In the genomic region with DNA sequence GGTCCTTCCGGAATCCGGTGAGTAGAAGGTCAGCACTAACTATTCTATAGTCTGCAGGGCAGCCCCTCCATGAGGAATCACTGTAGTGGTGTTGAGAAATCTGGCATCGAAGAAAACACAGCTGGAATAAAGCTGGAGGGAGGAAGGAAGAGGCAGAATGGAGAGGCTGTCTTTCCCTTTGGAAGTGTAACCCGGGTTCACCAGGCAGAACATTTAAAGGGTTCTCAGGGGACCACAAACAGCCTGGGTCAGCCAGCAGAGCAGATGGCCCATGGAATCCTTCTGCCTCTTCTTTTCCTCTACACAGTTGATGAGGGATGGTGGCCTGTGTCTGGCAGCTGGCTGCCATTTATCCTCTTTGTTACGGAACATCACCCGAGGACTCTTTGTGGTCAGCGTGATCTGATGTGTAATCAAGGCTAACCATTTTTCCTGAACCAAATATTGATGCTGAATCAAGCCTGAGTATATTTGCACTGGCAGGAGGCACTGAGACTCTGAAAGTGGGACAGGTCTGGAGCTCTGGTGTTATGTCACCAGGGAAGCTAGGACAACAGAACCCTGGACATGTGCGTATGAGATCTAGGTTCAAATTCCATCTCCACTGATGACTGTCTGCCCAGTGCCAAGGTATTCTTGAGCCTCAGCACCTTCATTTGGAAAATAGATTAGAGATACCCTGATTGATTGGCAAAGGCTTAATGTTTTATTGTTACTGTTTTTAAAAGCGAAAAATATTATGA, we compare ENCODE assay signal across 16 mouse cellular contexts. TPM values are rescaled to one million over a fixed set of nuclear protein-coding genes. Genes with fewer than 3 reads are reported as not detected.
A peak's percentile ranks its signal among the peaks of the same experiment; 100 is the strongest.
DNase-seq lines count a peak whose midpoint lies in the region; ATAC-seq lines count a peak whose summit lies in the region.
"Had no signal": no experiment of that assay in that cellular context is flagged by ENCODE, and none has a peak within 500 bp of the region (broad histone marks: within the 10 kb centered on the region; RNA-seq: fewer than 3 reads in every experiment).

No protein-coding gene starts in this region.

- H3K36me3 ChIP-seq in embryonic facial prominence, embryonic 14.5 days (ENCODE audit: control insufficient read depth, insufficient read depth, low read length): no peaks in the 10 kb centered on the region
- H3K36me3 ChIP-seq in embryonic facial prominence, embryonic 10.5 days (replicated peaks): no peaks in the 10 kb centered on the region
- H3K36me3 ChIP-seq in lung, embryonic 16.5 days (ENCODE audit: control insufficient read depth, insufficient read depth, low read length): no peaks in the 10 kb centered on the region
- no peaks in the 10 kb centered on the region for H3K36me3 ChIP-seq in neural tube, embryonic 13.5 days
- H3K36me3 ChIP-seq in midbrain, embryonic 13.5 days: no peaks in the 10 kb centered on the region
- H3K36me3 ChIP-seq in midbrain, embryonic 14.5 days (ENCODE audit: control insufficient read depth, insufficient read depth, low read length): no peaks in the 10 kb centered on the region

- no peak overlapping the region for H3K27ac ChIP-seq in embryonic facial prominence, embryonic 14.5 days (replicated peaks; ENCODE audit: low read depth, low read length)
- H3K27ac ChIP-seq in embryonic facial prominence, embryonic 10.5 days (replicated peaks): no peak overlapping the region
- H3K27ac ChIP-seq in lung, embryonic 16.5 days (ENCODE audit: low read length): no peak overlapping the region
- H3K27ac ChIP-seq in neural tube, embryonic 13.5 days (replicated peaks): no peak overlapping the region
- H3K27ac ChIP-seq in midbrain, embryonic 13.5 days: no peak overlapping the region
- no peak overlapping the region for H3K27ac ChIP-seq in midbrain, embryonic 14.5 days (replicated peaks; ENCODE audit: low read depth, low read length)

- no peak overlapping the region for H3K9ac ChIP-seq in embryonic facial prominence, embryonic 14.5 days (ENCODE audit: low read depth, low read length)
- H3K9ac ChIP-seq in lung, embryonic 16.5 days (ENCODE audit: low read length): no peak overlapping the region
- H3K9ac ChIP-seq in neural tube, embryonic 13.5 days: no peak overlapping the region
- H3K9ac ChIP-seq in midbrain, embryonic 13.5 days (replicated peaks): no peak overlapping the region
- no peak overlapping the region for H3K9ac ChIP-seq in midbrain, embryonic 14.5 days (replicated peaks; ENCODE audit: low read length)

- H3K27me3 ChIP-seq in embryonic facial prominence, embryonic 14.5 days (replicated peaks; ENCODE audit: control insufficient read depth, insufficient read depth, low read length): no peaks in the 10 kb centered on the region
- no peaks in the 10 kb centered on the region for H3K27me3 ChIP-seq in embryonic facial prominence, embryonic 10.5 days (replicated peaks; ENCODE audit: low read depth, poor library complexity, severe bottlenecking)
- no peaks in the 10 kb centered on the region for H3K27me3 ChIP-seq in lung, embryonic 16.5 days (ENCODE audit: control insufficient read depth, insufficient read depth, low read depth, low read length)
- H3K27me3 ChIP-seq in neural tube, embryonic 13.5 days: no peaks in the 10 kb centered on the region
- no peaks in the 10 kb centered on the region for H3K27me3 ChIP-seq in midbrain, embryonic 13.5 days
- no peaks in the 10 kb centered on the region for H3K27me3 ChIP-seq in midbrain, embryonic 14.5 days (ENCODE audit: control insufficient read depth, insufficient read depth, low read length)

- H3K4me3 ChIP-seq in embryonic facial prominence, embryonic 14.5 days (ENCODE audit: low read depth, low read length): no peak overlapping the region
- H3K4me3 ChIP-seq in embryonic facial prominence, embryonic 10.5 days: no peak overlapping the region
- H3K4me3 ChIP-seq in lung, embryonic 16.5 days (ENCODE audit: low read length): no peak overlapping the region
- H3K4me3 ChIP-seq in neural tube, embryonic 13.5 days: no peak overlapping the region
- H3K4me3 ChIP-seq in midbrain, embryonic 13.5 days (replicated peaks): no peak overlapping the region
- no peak overlapping the region for H3K4me3 ChIP-seq in midbrain, embryonic 14.5 days (replicated peaks; ENCODE audit: low read depth, low read length)

- peak; percentile 23 for DNase-seq in embryonic facial prominence, embryonic 14.5 days (ENCODE audit: low spot score)
- DNase-seq in embryonic facial prominence, embryonic 10.5 days (ENCODE audit: low spot score): no peak
- no peak for DNase-seq in lung, adult 18-20 months
- peak; percentile 8 to 19 for DNase-seq in heart, postnatal 36 days
- DNase-seq in midbrain, embryonic 14.5 days: no peak

- H3K4me2 ChIP-seq in embryonic facial prominence, embryonic 14.5 days (ENCODE audit: low read depth, low read length): no peak overlapping the region
- H3K4me2 ChIP-seq in lung, embryonic 16.5 days (ENCODE audit: low read depth, low read length): no peak overlapping the region
- H3K4me2 ChIP-seq in neural tube, embryonic 13.5 days: no peak overlapping the region
- no peak overlapping the region for H3K4me2 ChIP-seq in midbrain, embryonic 13.5 days (replicated peaks)
- H3K4me2 ChIP-seq in midbrain, embryonic 14.5 days (ENCODE audit: low read length): no peak overlapping the region

- H3K4me1 ChIP-seq in embryonic facial prominence, embryonic 14.5 days (ENCODE audit: control insufficient read depth, insufficient read depth, low read length): no peaks in the 10 kb centered on the region
- H3K4me1 ChIP-seq in embryonic facial prominence, embryonic 10.5 days: no peaks in the 10 kb centered on the region
- H3K4me1 ChIP-seq in lung, embryonic 16.5 days (replicated peaks; ENCODE audit: control insufficient read depth, insufficient read depth, low read length): no peaks in the 10 kb centered on the region
- H3K4me1 ChIP-seq in neural tube, embryonic 13.5 days (replicated peaks): peaks cover 10% of the 10 kb centered on the region; the same call in 1 of the 2 replicates
- no peaks in the 10 kb centered on the region for H3K4me1 ChIP-seq in midbrain, embryonic 13.5 days (replicated peaks)
- no peaks in the 10 kb centered on the region for H3K4me1 ChIP-seq in midbrain, embryonic 14.5 days (ENCODE audit: control insufficient read depth, insufficient read depth, low read length)

- 69% methylated on average over 9 of the region's 9 CpGs for WGBS in embryonic facial prominence, embryonic 14.5 days
- 83% methylated on average over 9 of the region's 9 CpGs for WGBS in embryonic facial prominence, embryonic 10.5 days
- 64% methylated on average over 9 of the region's 9 CpGs for WGBS in lung, embryonic 16.5 days
- 61% methylated on average over 9 of the region's 9 CpGs for WGBS in neural tube, embryonic 13.5 days
- WGBS in midbrain, embryonic 13.5 days: 76% methylated on average over 9 of the region's 9 CpGs
- WGBS in midbrain, embryonic 14.5 days: 75% methylated on average over 9 of the region's 9 CpGs

- H3K9me3 ChIP-seq in embryonic facial prominence, embryonic 14.5 days (ENCODE audit: control insufficient read depth, low read length): no peaks in the 10 kb centered on the region
- no peaks in the 10 kb centered on the region for H3K9me3 ChIP-seq in embryonic facial prominence, embryonic 10.5 days
- no peaks in the 10 kb centered on the region for H3K9me3 ChIP-seq in lung, embryonic 16.5 days (ENCODE audit: control insufficient read depth, low read length)
- H3K9me3 ChIP-seq in neural tube, embryonic 13.5 days: no peaks in the 10 kb centered on the region
- H3K9me3 ChIP-seq in midbrain, embryonic 13.5 days: no peaks in the 10 kb centered on the region
- H3K9me3 ChIP-seq in midbrain, embryonic 14.5 days (ENCODE audit: control insufficient read depth, low read length): no peaks in the 10 kb centered on the region

- ATAC-seq in embryonic facial prominence, embryonic 14.5 days (ENCODE audit: low read depth): no peak
- peak; percentile 90 for ATAC-seq in lung, embryonic 16.5 days (ENCODE audit: low read depth)
- 0 out of 2 replicates have a peak, but pooled peaks have one; percentile 52 for ATAC-seq in neural tube, embryonic 13.5 days (ENCODE audit: low read depth)
- ATAC-seq in midbrain, embryonic 13.5 days: no peak
- ATAC-seq in midbrain, embryonic 14.5 days (ENCODE audit: low FRiP score, low TSS enrichment): no peak
- ATAC-seq: intestine, postnatal 0 days had no signal

- intact Hi-C loops in heart, postnatal 36 days (cut with DNase I): no loop called here

RNA-seq across cellular contexts. Expression of gene 9330182O14Rik, which starts 9.8 kb away (rescaled TPM):
- polyA plus RNA-seq in embryonic facial prominence, embryonic 14.5 days (2014; fragmentation: Nextera tagmentation; extraction: Ambion mirVana): not detected in 2 replicates
- polyA plus RNA-seq in embryonic facial prominence, embryonic 10.5 days (2016; fragmentation: Nextera tagmentation; extraction: Ambion mirVana): not detected in 2 replicates
- polyA plus RNA-seq in lung, embryonic 16.5 days (2015; fragmentation: Nextera tagmentation; extraction: Ambion mirVana): not detected in 2 replicates
- total RNA-seq in heart, postnatal 36 days (2021): not detected
- not detected in 2 replicates for polyA plus RNA-seq in neural tube, embryonic 13.5 days (2015; fragmentation: Nextera tagmentation; extraction: Ambion mirVana)
- not detected in 2 replicates for polyA plus RNA-seq in midbrain, embryonic 13.5 days (2015; fragmentation: Nextera tagmentation; extraction: Ambion mirVana)
- polyA plus RNA-seq in midbrain, embryonic 14.5 days (2014; fragmentation: Nextera tagmentation; extraction: Ambion mirVana): not detected in 2 replicates
- total RNA-seq: layer of hippocampus, postnatal 10 days; megakaryocyte, adult 5-6 weeks; MEL had no signal
- polyA plus RNA-seq: forebrain, embryonic 11.5 days; gonadal fat pad, adult 2 months; intestine, postnatal 0 days; limb, embryonic 14.5 days; spleen, adult 2 months had no signal

Comparison
In these comparisons a context has a peak if more than half of its experiments do, and no peak if none do; other contexts are left out.
1. DNase-seq: peak in embryonic facial prominence, embryonic 14.5 days (single experiment) and heart, postnatal 36 days (2 of 2); none in embryonic facial prominence, embryonic 10.5 days (single experiment), lung, adult 18-20 months (0 of 2) and midbrain, embryonic 14.5 days (single experiment).
2. ATAC-seq: peak in lung, embryonic 16.5 days (single experiment) and neural tube, embryonic 13.5 days (single experiment); none in embryonic facial prominence, embryonic 14.5 days (single experiment), midbrain, embryonic 13.5 days (single experiment) and midbrain, embryonic 14.5 days (single experiment).